Mouse (Mus musculus) neural tube, embryonic 10.5 days (tissue): ENCODE results near the gene Ccpg1.

Source experiments
- DNase-seq: peaks from one replicate; pipeline ENCODE4 v3.0.0-alpha.2; 2017; ENCODE audit warnings: low spot score; ENCODE audit errors: extremely low spot score

Gene Ccpg1

GRCm38 (mm10) chr9:72992576-72992975 is 7.3 kb downstream of the Ccpg1 start:
- no peak for DNase-seq

- no peak for DNase-seq
Measured at GRCm38 (mm10) chr9:72996167-72996566, 10.9 kb downstream of the Ccpg1 start.

GRCm38 (mm10) chr9:72996806-72997205 is 11.6 kb downstream of the Ccpg1 start:
- DNase-seq = no peak

GRCm38 (mm10) chr9:73000487-73000886 is 15.3 kb downstream of the Ccpg1 start:
- no peak for DNase-seq

- no peak for DNase-seq
Measured at GRCm38 (mm10) chr9:73001314-73002011, 16.2 kb downstream of the Ccpg1 start.

GRCm38 (mm10) chr9:73002177-73002576 is 16.9 kb downstream of the Ccpg1 start:
- DNase-seq = no peak

- DNase-seq = no peak
Measured at GRCm38 (mm10) chr9:73004076-73004475, 18.8 kb downstream of the Ccpg1 start.

- DNase-seq = no peak
Measured at GRCm38 (mm10) chr9:73005106-73005505, 19.9 kb downstream of the Ccpg1 start.

GRCm38 (mm10) chr9:73006175-73006574 is 20.9 kb downstream of the Ccpg1 start:
- DNase-seq = no peak

- DNase-seq = no peak
Measured at GRCm38 (mm10) chr9:73008384-73008783, 23.2 kb downstream of the Ccpg1 start.

GRCm38 (mm10) chr9:73012629-73013028 is 27.4 kb downstream of the Ccpg1 start:
- no peak for DNase-seq

GRCm38 (mm10) chr9:73014724-73015123 is 29.5 kb downstream of the Ccpg1 start:
- no peak for DNase-seq

- no peak for DNase-seq
Measured at GRCm38 (mm10) chr9:73019841-73020240, 34.6 kb downstream of the Ccpg1 start.

- DNase-seq = no peak
Measured at GRCm38 (mm10) chr9:73020566-73021097, 35.4 kb downstream of the Ccpg1 start.

GRCm38 (mm10) chr9:73025818-73026636 is 40.8 kb downstream of the Ccpg1 start:
- DNase-seq = peak; percentile 30

- DNase-seq = no peak
Measured at GRCm38 (mm10) chr9:73030443-73030842, 45.2 kb downstream of the Ccpg1 start.

- no peak for DNase-seq
Measured at GRCm38 (mm10) chr9:73031421-73031820, 46.2 kb downstream of the Ccpg1 start.

GRCm38 (mm10) chr9:73033406-73033805 is 48.2 kb downstream of the Ccpg1 start:
- no peak for DNase-seq

- peak; percentile 94 for DNase-seq
Measured at GRCm38 (mm10) chr9:73039222-73039945, 54.2 kb downstream of the Ccpg1 start.

GRCm38 (mm10) chr9:73040080-73040479 is 54.9 kb downstream of the Ccpg1 start, which contains the start of gene Pigb:
Gene Pigb, minus strand, starts transcription at chr9:73040378.
- DNase-seq = no peak
